7 mouse cellular contexts compared by ENCODE assay signal in the genomic region with DNA sequence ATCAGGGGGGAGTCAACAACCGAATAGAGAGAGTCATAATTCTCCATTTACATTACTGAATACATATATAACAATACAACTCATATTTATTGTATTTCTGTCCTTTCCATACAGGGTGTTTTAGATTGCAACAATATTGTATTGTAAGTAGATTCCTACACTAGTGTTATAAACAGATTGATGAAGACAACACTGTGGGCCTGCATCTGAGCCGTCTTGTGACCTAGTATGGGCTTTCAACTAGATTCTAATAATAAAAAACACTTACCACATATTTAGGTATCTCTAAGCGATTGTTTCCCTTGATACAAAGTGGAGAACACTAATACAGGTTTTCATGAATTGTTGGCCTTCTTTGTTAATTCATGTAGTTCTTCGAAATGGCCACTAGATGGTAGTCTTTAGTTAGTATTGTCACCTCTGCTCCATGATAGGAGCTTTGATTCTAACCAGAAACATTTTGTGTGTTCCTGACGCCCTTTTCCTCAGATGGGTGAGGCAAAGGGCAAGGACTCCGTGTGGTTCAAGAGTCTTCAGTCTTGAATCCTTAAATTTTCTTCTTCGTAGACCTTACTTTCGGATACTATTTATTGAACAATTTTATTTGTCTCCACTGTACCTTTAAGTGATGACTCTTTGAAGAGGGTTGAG.
DNase-seq lines count a peak whose midpoint lies in the region; ATAC-seq and TF ChIP-seq lines count a peak whose summit lies in the region.

No protein-coding gene starts in this region.

- no peak overlapping the region for H3K27ac ChIP-seq in cerebellum, adult 2 months (ENCODE audit: insufficient read depth, low read length)
- no peak overlapping the region for H3K27ac ChIP-seq in midbrain, embryonic 15.5 days

- WGBS in cerebellum, adult 2 months: 26% methylated on average over 8 of the region's 8 CpGs
- 28% methylated on average over 8 of the region's 8 CpGs for WGBS in midbrain, embryonic 15.5 days

- peak overlapping the region; percentile 6 for H3K4me2 ChIP-seq in midbrain, embryonic 15.5 days

- peak; percentile 84 for ATAC-seq in midbrain, embryonic 15.5 days (replicated peaks)

- H3K9ac ChIP-seq in midbrain, embryonic 15.5 days: no peak overlapping the region

- DNase-seq in thymus, postnatal 14 days: peak; percentile 46
- no peak for DNase-seq in thymus, postnatal 36 days
- DNase-seq in cerebellum, adult 2 months: peak in 1 of 2 experiments; percentile 68
- peak; percentile 63 for DNase-seq in heart, adult 8-10 months (ENCODE audit: low spot score)
- peak; percentile 20 to 37 for DNase-seq in kidney, postnatal 36 days
- no peak for DNase-seq in right cerebral cortex, postnatal 10 days (ENCODE audit: low spot score in 2 of 2)

- peak overlapping the region; percentile 58 for H3K4me3 ChIP-seq in cerebellum, adult 2 months (replicated peaks; ENCODE audit: insufficient read depth, low read depth, low read length)
- H3K4me3 ChIP-seq in midbrain, embryonic 15.5 days: no peak overlapping the region

- TF ChIP-seq CTCF in cerebellum, adult 2 months (IDR thresholded peaks at IDR 0.05; ENCODE audit: borderline replicate concordance, insufficient read depth, low read depth, low read length): peak; percentile 45; the same call in 1 of the 2 replicates

- TF ChIP-seq POLR2A in cerebellum, adult 2 months (IDR thresholded peaks at IDR 0.05; ENCODE audit: borderline replicate concordance, insufficient read depth, low read length): no peak

- H3K4me1 ChIP-seq in cerebellum, adult 2 months (ENCODE audit: control insufficient read depth, insufficient read depth, low read length): 0 out of 2 replicates have a peak, but pooled peaks cover 3% of the 10 kb centered on the region
- H3K4me1 ChIP-seq in midbrain, embryonic 15.5 days: 0 out of 2 replicates have a peak, but pooled peaks cover 5% of the 10 kb centered on the region

- H3K36me3 ChIP-seq in midbrain, embryonic 15.5 days (replicated peaks): no peaks in the 10 kb centered on the region

- H3K27me3 ChIP-seq in cerebellum, adult 2 months (ENCODE audit: control insufficient read depth, insufficient read depth, low read length): no peaks in the 10 kb centered on the region
- no peaks in the 10 kb centered on the region for H3K27me3 ChIP-seq in midbrain, embryonic 15.5 days (replicated peaks)

- H3K9me3 ChIP-seq in midbrain, embryonic 15.5 days: no peaks in the 10 kb centered on the region

Comparison
In these comparisons a context has a peak if more than half of its experiments do, and no peak if none do; other contexts are left out.
1. DNase-seq: peak in thymus, postnatal 14 days (single experiment), heart, adult 8-10 months (single experiment) and kidney, postnatal 36 days (2 of 2); none in thymus, postnatal 36 days (0 of 2) and right cerebral cortex, postnatal 10 days (0 of 2).